Mouse (Mus musculus) cerebellum, adult 2 months (tissue): ENCODE data around the gene Dolpp1.

Experiments
- CTCF ChIP-seq: fragments of 200-500 bp; IDR thresholded peaks from 2 replicates; pipeline ENCODE4 v1.5.1; 2011; ENCODE audit warnings: low read depth, mild to moderate bottlenecking, control low read depth, low read length, moderate library complexity, borderline replicate concordance; ENCODE audit not compliant: insufficient read depth
- POLR2A ChIP-seq: fragments of 200-500 bp; IDR thresholded peaks from 2 replicates; pipeline ENCODE4 v1.6.1; 2011; ENCODE audit warnings: low read length, control low read depth, borderline replicate concordance; ENCODE audit not compliant: insufficient read depth

DNA sequence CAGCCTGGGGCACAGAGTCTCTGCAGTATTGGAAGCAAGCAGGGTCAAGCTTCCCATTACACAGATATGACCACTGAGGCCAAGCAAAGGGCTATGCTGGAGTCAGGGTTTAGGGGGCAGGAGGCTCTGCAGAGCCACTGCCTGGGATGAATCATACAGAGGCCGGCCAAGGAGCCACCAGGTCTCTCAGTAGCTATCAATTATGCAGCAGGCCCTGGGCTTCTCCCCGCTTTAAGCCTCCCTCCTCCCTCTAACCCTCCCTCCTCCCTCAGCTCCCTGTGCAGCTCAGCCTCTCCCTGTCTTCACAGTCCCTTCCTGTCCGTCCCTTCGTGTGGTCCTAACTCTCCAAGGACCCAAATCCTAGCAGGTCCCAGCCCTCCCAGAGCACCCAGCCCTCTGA is 35.8 kb upstream of the Dolpp1 start:
- TF ChIP-seq POLR2A: no peak
- TF ChIP-seq CTCF: no peak
